Comparison of ENCODE assay signal across 8 mouse cellular contexts in the genomic region with DNA sequence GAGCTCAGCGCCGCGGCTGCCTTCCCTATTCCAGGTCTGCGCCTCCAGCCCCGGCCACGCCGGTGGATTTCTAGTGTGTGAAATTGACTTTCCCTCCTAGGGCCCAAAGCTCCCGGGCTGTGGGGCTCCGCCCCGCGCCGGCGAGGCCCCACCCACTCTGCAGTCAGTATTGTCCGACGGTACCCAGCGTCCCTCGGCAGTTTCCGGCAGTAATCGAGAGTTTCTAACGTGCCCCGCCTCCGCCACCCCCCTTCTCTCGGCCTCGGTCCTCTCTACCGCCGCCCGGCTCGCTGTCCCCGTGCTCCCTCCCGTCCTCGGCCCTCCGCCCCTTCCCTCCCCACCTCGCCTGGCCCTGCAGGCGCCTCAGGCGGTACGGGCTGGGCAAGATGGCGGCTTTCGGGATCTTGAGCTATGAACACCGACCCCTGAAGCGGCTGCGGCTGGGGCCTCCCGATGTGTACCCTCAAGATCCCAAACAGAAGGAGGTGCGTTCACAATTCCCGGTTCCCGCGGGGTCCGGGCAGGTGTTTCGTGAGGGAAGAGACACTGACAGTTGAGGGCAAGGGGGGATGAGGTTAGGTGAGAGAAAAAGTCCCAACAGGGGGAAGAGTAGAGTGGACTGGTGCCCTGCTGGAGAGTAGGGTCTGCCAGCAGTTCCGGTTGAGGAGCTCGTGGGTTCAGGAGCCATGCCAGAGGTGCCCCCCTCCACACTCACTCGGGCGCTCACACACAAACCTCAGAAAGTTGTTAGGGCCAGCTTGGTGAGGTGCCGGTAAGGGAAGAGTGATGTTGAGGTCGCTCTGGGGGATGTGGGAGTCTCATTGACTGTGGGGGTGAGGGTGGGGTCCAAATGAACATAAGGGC. TPM values are rescaled to one million over a fixed set of nuclear protein-coding genes. Genes with fewer than 3 reads are reported as not detected.
A peak's percentile ranks its signal among the peaks of the same experiment; 100 is the strongest.
DNase-seq lines count a peak whose midpoint lies in the region; ATAC-seq and TF ChIP-seq lines count a peak whose summit lies in the region.

A gene (plus strand): TSS at position 156 of the 864 bp plus-strand sequence.

- no peaks in the 10 kb centered on the region for H3K9me3 ChIP-seq in hindbrain, embryonic 10.5 days
- H3K9me3 ChIP-seq in lung, postnatal 0 days (ENCODE audit: low read length): no peaks in the 10 kb centered on the region

- H3K9ac ChIP-seq in lung, postnatal 0 days (replicated peaks; ENCODE audit: low read depth): peak within 1 kb of the TSS; percentile 62

- ATAC-seq in frontal cortex, adult (ENCODE audit: low TSS enrichment): peak; percentile 98
- ATAC-seq in lung, postnatal 0 days: peak; percentile 99

- peak; percentile 11; the same call in 1 of the 2 replicates for TF ChIP-seq CTCF in lung, postnatal 0 days (IDR thresholded peaks at IDR 0.05)

- peak within 1 kb of the TSS; percentile 55 for H3K4me2 ChIP-seq in lung, postnatal 0 days (replicated peaks; ENCODE audit: low read depth, low read length)

- no peak for TF ChIP-seq EP300 in lung, postnatal 0 days (IDR thresholded peaks at IDR 0.05)

- H3K27ac ChIP-seq in hindbrain, embryonic 10.5 days: peak within 1 kb of the TSS; percentile 91
- H3K27ac ChIP-seq in lung, postnatal 0 days (ENCODE audit: low read length): peak within 1 kb of the TSS; percentile 43; the same call in 1 of the 2 replicates

- H3K4me1 ChIP-seq in hindbrain, embryonic 10.5 days (replicated peaks): peaks cover 7% of the 10 kb centered on the region; the same call in 1 of the 2 replicates
- H3K4me1 ChIP-seq in lung, postnatal 0 days (ENCODE audit: insufficient read depth, low read depth, low read length): no peaks in the 10 kb centered on the region

- WGBS in hindbrain, embryonic 10.5 days: 19% methylated on average over 53 of the region's 54 CpGs
- 12% methylated on average over 39 of the region's 54 CpGs for WGBS in lung, postnatal 0 days

- H3K27me3 ChIP-seq in hindbrain, embryonic 10.5 days (ENCODE audit: insufficient read depth, poor library complexity, severe bottlenecking): peaks cover 31% of the 10 kb centered on the region
- no peaks in the 10 kb centered on the region for H3K27me3 ChIP-seq in lung, postnatal 0 days (replicated peaks; ENCODE audit: insufficient read depth, low read length)

- peak within 1 kb of the TSS; percentile 61 for H3K4me3 ChIP-seq in hindbrain, embryonic 10.5 days
- H3K4me3 ChIP-seq in lung, postnatal 0 days (ENCODE audit: low read depth, low read length): peak within 1 kb of the TSS; percentile 58

- peak; percentile 86 for DNase-seq in MEL-GATA-1-ER (ENCODE audit: extremely low read depth, low read depth)
- peak; percentile 83 for DNase-seq in cerebellum, adult 8-10 months
- peak; percentile 88 for DNase-seq in hindbrain, embryonic 10.5 days (ENCODE audit: low spot score)
- DNase-seq in layer of hippocampus, adult 9-11 months: peak; percentile 86
- peak; percentile 95 for DNase-seq in lung, postnatal 0 days (ENCODE audit: low spot score)
- DNase-seq in ovary, postnatal 14 days (ENCODE audit: low spot score): peak; percentile 69
- DNase-seq in thymus, postnatal 14 days: peak; percentile 89

- H3K36me3 ChIP-seq in hindbrain, embryonic 10.5 days: peaks cover 34% of the 10 kb centered on the region
- H3K36me3 ChIP-seq in lung, postnatal 0 days (ENCODE audit: insufficient read depth, low read length): peaks cover 6% of the 10 kb centered on the region; the same call in 1 of the 2 replicates

RNA-seq across cellular contexts. Expression of the gene that starts here (rescaled TPM):
- 34.7 and 38.6 TPM in 2 replicates for polyA plus RNA-seq in hindbrain, embryonic 10.5 days (2016; fragmentation: Nextera tagmentation; extraction: Ambion mirVana)
- 19.8 and 20.6 TPM in 2 replicates for polyA plus RNA-seq in lung, postnatal 0 days (2015; fragmentation: Nextera tagmentation; extraction: Ambion mirVana)

Comparison
In these comparisons a context has a peak if more than half of its experiments do, and no peak if none do; other contexts are left out.
1. Peak in every context shown above with its lines: DNase-seq, ATAC-seq, H3K4me3 ChIP-seq and H3K27ac ChIP-seq.